ENCODE assay signal across 17 mouse cellular contexts in genomic region chr19:10781641-10782040, GRCm38 (mm10). TPM values are rescaled to one million over a fixed set of nuclear protein-coding genes. Genes with fewer than 3 reads are reported as not detected.
A peak's percentile ranks its signal among the peaks of the same experiment; 100 is the strongest.
DNase-seq lines count a peak whose midpoint lies in the region; ATAC-seq and TF ChIP-seq lines count a peak whose summit lies in the region.
"Had no signal": no experiment of that assay in that cellular context is flagged by ENCODE, and none has a peak within 500 bp of the region (broad histone marks: within the 10 kb centered on the region; RNA-seq: fewer than 3 reads in every experiment).

No protein-coding gene starts in this region.

- no peak overlapping the region for H3K9ac ChIP-seq in heart, embryonic 15.5 days
- no peak overlapping the region for H3K9ac ChIP-seq in kidney, embryonic 16.5 days (replicated peaks; ENCODE audit: low read length)
- H3K9ac ChIP-seq: limb, embryonic 12.5 days had no signal

- peaks cover 26% of the 10 kb centered on the region for H3K4me1 ChIP-seq in heart, embryonic 15.5 days (replicated peaks)
- H3K4me1 ChIP-seq in spleen, adult 2 months (ENCODE audit: control insufficient read depth, insufficient read depth, insufficient read length) = peaks cover 11% of the 10 kb centered on the region; the same call in 1 of the 2 replicates
- peaks cover 9% of the 10 kb centered on the region; the same call in 1 of the 2 replicates for H3K4me1 ChIP-seq in kidney, embryonic 16.5 days (ENCODE audit: insufficient read depth, low read length)

- no peak for ATAC-seq in heart, embryonic 15.5 days (replicated peaks; ENCODE audit: insufficient number of reproducible peaks, insufficient read depth, low FRiP score, low read depth)
- ATAC-seq in kidney, embryonic 16.5 days (ENCODE audit: low FRiP score, low TSS enrichment) = no peak

- H3K9me3 ChIP-seq in heart, embryonic 15.5 days (replicated peaks) = no peaks in the 10 kb centered on the region
- no peaks in the 10 kb centered on the region for H3K9me3 ChIP-seq in kidney, embryonic 16.5 days (ENCODE audit: low read length)
- H3K9me3 ChIP-seq: G1E; hindbrain, embryonic 10.5 days; limb, embryonic 12.5 days had no signal

- no peak overlapping the region for H3K4me2 ChIP-seq in heart, embryonic 15.5 days
- peak overlapping the region; percentile 46 for H3K4me2 ChIP-seq in myocyte (ENCODE audit: low read depth)
- H3K4me2 ChIP-seq in kidney, embryonic 16.5 days (replicated peaks; ENCODE audit: low read depth, low read length) = no peak overlapping the region
- H3K4me2 ChIP-seq: limb, embryonic 12.5 days had no signal

- WGBS in heart, embryonic 15.5 days = 48% methylated on average over 4 of the region's 4 CpGs
- 51% methylated on average over 4 of the region's 4 CpGs for WGBS in spleen, adult 2 months
- 80% methylated on average over 4 of the region's 4 CpGs for WGBS in kidney, embryonic 16.5 days

- intact Hi-C loops in heart, postnatal 14 days (cut with DNase I) = no loop called here

- no peak overlapping the region for H3ac ChIP-seq in myocyte (ENCODE audit: control insufficient read depth, insufficient read length)

- TF ChIP-seq POLR2A in spleen, adult 2 months (IDR thresholded peaks at IDR 0.05; ENCODE audit: low read depth, low read length) = no peak
- TF ChIP-seq POLR2A in myocyte (IDR thresholded peaks at IDR 0.05; ENCODE audit: insufficient read length, low read depth) = no peak

- no peak for DNase-seq in heart, postnatal 14 days
- DNase-seq in spleen, adult 2 months (ENCODE audit: low read depth in 1 of 2, low spot score in 2 of 2) = no peak
- no peak for DNase-seq in spleen, adult 18-20 months
- peak; percentile 62 for DNase-seq in NIH3T3 (ENCODE audit: low read depth)
- no peak for DNase-seq in cerebellum, adult 11-12 months
- DNase-seq: cerebellum, adult 9-10 months; gastrocnemius, postnatal 10 days; kidney, adult 18-20 months; lung, postnatal 4 days had no signal

- H3K79me2 ChIP-seq in myocyte (ENCODE audit: control insufficient read depth, insufficient read depth) = no peaks in the 10 kb centered on the region

- no peaks in the 10 kb centered on the region for H3K36me3 ChIP-seq in heart, embryonic 15.5 days
- no peaks in the 10 kb centered on the region for H3K36me3 ChIP-seq in spleen, adult 2 months (ENCODE audit: control insufficient read depth, insufficient read depth, low read length)
- no peaks in the 10 kb centered on the region for H3K36me3 ChIP-seq in myocyte (ENCODE audit: control insufficient read depth, insufficient read depth)
- H3K36me3 ChIP-seq in kidney, embryonic 16.5 days (ENCODE audit: insufficient read depth, low read length) = no peaks in the 10 kb centered on the region
- H3K36me3 ChIP-seq: G1E; hindbrain, embryonic 10.5 days; limb, embryonic 12.5 days had no signal

- no peaks in the 10 kb centered on the region for H3K27me3 ChIP-seq in heart, embryonic 15.5 days
- no peaks in the 10 kb centered on the region for H3K27me3 ChIP-seq in spleen, adult 2 months (ENCODE audit: control insufficient read depth, insufficient read depth, low read length)
- H3K27me3 ChIP-seq in myocyte (ENCODE audit: control insufficient read depth, insufficient read depth, insufficient read length) = no peaks in the 10 kb centered on the region
- no peaks in the 10 kb centered on the region for H3K27me3 ChIP-seq in kidney, embryonic 16.5 days (ENCODE audit: insufficient read depth, low read length)
- H3K27me3 ChIP-seq: limb, embryonic 12.5 days had no signal

- TF ChIP-seq CTCF in spleen, adult 2 months (IDR thresholded peaks at IDR 0.05; ENCODE audit: extremely low read depth, insufficient read depth, insufficient read length, insufficient replicate concordance) = no peak

- H3K4me3 ChIP-seq in heart, embryonic 15.5 days = no peak overlapping the region
- H3K4me3 ChIP-seq in spleen, adult 2 months (ENCODE audit: extremely low read depth, insufficient read depth, insufficient read length) = no peak overlapping the region
- H3K4me3 ChIP-seq in myocyte = no peak overlapping the region
- no peak overlapping the region for H3K4me3 ChIP-seq in kidney, embryonic 16.5 days (ENCODE audit: low read length)
- H3K4me3 ChIP-seq: hindbrain, embryonic 10.5 days; limb, embryonic 12.5 days had no signal

- peak overlapping the region; percentile 68 for H3K27ac ChIP-seq in heart, embryonic 15.5 days
- H3K27ac ChIP-seq in spleen, adult 2 months (ENCODE audit: insufficient read depth, low read length) = peak overlapping the region; percentile 42; the same call in 1 of the 2 replicates
- H3K27ac ChIP-seq in kidney, embryonic 16.5 days (ENCODE audit: low read length) = no peak overlapping the region
- H3K27ac ChIP-seq: hindbrain, embryonic 10.5 days; limb, embryonic 12.5 days had no signal

TF ChIP-seq in myocyte, 11 proteins besides CTCF, POLR2A, EP300 and RAD21:
- no peak for TF ChIP-seq MYOG (IDR thresholded peaks at IDR 0.05; ENCODE audit: control insufficient read depth in 1 of 3, insufficient read depth in 1 of 3, insufficient read length in 2 of 3, low read depth in 2 of 3)
- no peak for TF ChIP-seq POLR2AphosphoS2 (IDR thresholded peaks at IDR 0.05; ENCODE audit: insufficient read length, low read depth)
- TF ChIP-seq MYOD1 (IDR thresholded peaks at IDR 0.05; ENCODE audit: control insufficient read depth in 1 of 3, insufficient read length in 2 of 3, low read depth in 2 of 3) = no peak
- no peak for TF ChIP-seq MAX (IDR thresholded peaks at IDR 0.05; ENCODE audit: low read depth)
- TF ChIP-seq SRF (IDR thresholded peaks at IDR 0.05; ENCODE audit: control insufficient read depth, insufficient read length, low read depth) = no peak
- TF ChIP-seq REST (IDR thresholded peaks at IDR 0.05; ENCODE audit: insufficient read depth, insufficient read length) = no peak
- TF ChIP-seq E2F4 (IDR thresholded peaks at IDR 0.05; ENCODE audit: insufficient read depth) = no peak
- no peak for TF ChIP-seq TCF3 (IDR thresholded peaks at IDR 0.05; ENCODE audit: insufficient read length, low read depth)
- TF ChIP-seq USF1 (IDR thresholded peaks at IDR 0.05; ENCODE audit: low read depth) = no peak
- TF ChIP-seq TCF12 (IDR thresholded peaks at IDR 0.05; ENCODE audit: insufficient read depth, poor library complexity, severe bottlenecking) = no peak
- no peak for TF ChIP-seq CEBPB (IDR thresholded peaks at IDR 0.05; ENCODE audit: insufficient read depth, poor library complexity, severe bottlenecking)

RNA-seq across cellular contexts. Expression of gene Cd5, which starts 42.8 kb away (rescaled TPM):
- polyA plus RNA-seq in heart, embryonic 15.5 days (2015; fragmentation: Nextera tagmentation; extraction: Ambion mirVana) = 0.53 and 1.4 TPM in 2 replicates
- 1 to 10 TPM in 1 of 2 experiments, under 1 TPM in 1; 0.36 to 4.9 TPM for total RNA-seq in heart, postnatal 14 days (2021)
- 35.2 and 41.1 TPM in 2 replicates for polyA plus RNA-seq in spleen, adult 2 months (2012; rRNA removed)
- not detected for polyA plus RNA-seq in myocyte (2012; fragmentation: generic; extraction: Trizol)
- 0.19 and 0.31 TPM in 2 replicates for polyA plus RNA-seq in kidney, embryonic 16.5 days (2015; fragmentation: Nextera tagmentation; extraction: Ambion mirVana)
- total RNA-seq: layer of hippocampus, adult 18-20 months had no signal
- polyA plus RNA-seq: G1E; liver, embryonic 16.5 days had no signal

RNA-seq across cellular contexts. Expression of gene Cd6, which starts 48.2 kb away (rescaled TPM):
- polyA plus RNA-seq in heart, embryonic 15.5 days (2015; fragmentation: Nextera tagmentation; extraction: Ambion mirVana) = 0.56 TPM in 1 of 2 replicates, not detected in the other
- 1 to 10 TPM in 1 of 2 experiments, under 1 TPM in 1; 0.41 to 3.6 TPM for total RNA-seq in heart, postnatal 14 days (2021)
- polyA plus RNA-seq in spleen, adult 2 months (2012; rRNA removed) = 41.0 and 47.0 TPM in 2 replicates
- polyA plus RNA-seq in myocyte (2012; fragmentation: generic; extraction: Trizol) = not detected
- 0.13 TPM in 1 of 2 replicates, not detected in the other for polyA plus RNA-seq in kidney, embryonic 16.5 days (2015; fragmentation: Nextera tagmentation; extraction: Ambion mirVana)
- polyA plus RNA-seq: G1E; hindbrain, embryonic 10.5 days; limb, embryonic 12.5 days had no signal

RNA-seq across cellular contexts. Expression of gene Slc15a3, which starts 57.9 kb away (rescaled TPM):
- 0.30 and 0.99 TPM in 2 replicates for polyA plus RNA-seq in heart, embryonic 15.5 days (2015; fragmentation: Nextera tagmentation; extraction: Ambion mirVana)
- 1 to 10 TPM; 2.6 to 2.9 TPM for total RNA-seq in heart, postnatal 14 days (2021)
- polyA plus RNA-seq in spleen, adult 2 months (2012; rRNA removed) = 39.7 and 45.4 TPM in 2 replicates
- polyA plus RNA-seq in myocyte (2012; fragmentation: generic; extraction: Trizol) = 0.02 TPM
- polyA plus RNA-seq in kidney, embryonic 16.5 days (2015; fragmentation: Nextera tagmentation; extraction: Ambion mirVana) = 0.54 and 0.85 TPM in 2 replicates

Comparison
In these comparisons a context has a peak if more than half of its experiments do, and no peak if none do; other contexts are left out.
1. RNA of gene Cd5, which starts 42.8 kb away (polyA plus RNA-seq): 35.2 to 41.1 TPM in spleen, adult 2 months; 0.53 to 1.4 TPM in heart, embryonic 15.5 days, 0.19 to 0.31 TPM in kidney, embryonic 16.5 days and not detected in myocyte (single experiment); every median in the first group is over 10 times any median in the second.
2. RNA of gene Cd6, which starts 48.2 kb away (polyA plus RNA-seq): 41.0 to 47.0 TPM in spleen, adult 2 months; 0.13 TPM in kidney, embryonic 16.5 days, 0.56 TPM in heart, embryonic 15.5 days and not detected in myocyte (single experiment); every median in the first group is over 10 times any median in the second.
3. RNA of gene Slc15a3, which starts 57.9 kb away (polyA plus RNA-seq): 39.7 to 45.4 TPM in spleen, adult 2 months; 0.54 to 0.85 TPM in kidney, embryonic 16.5 days, 0.30 to 0.99 TPM in heart, embryonic 15.5 days and 0.02 TPM in myocyte (single experiment); every median in the first group is over 10 times any median in the second.